Mouse (Mus musculus) brain, embryonic 14.5 days (tissue): Measurements from ENCODE around the gene Atp7b.

Experiments used
- CTCF ChIP-seq: fragments of 200-500 bp; IDR thresholded peaks from 2 replicates; pipeline ENCODE4 v1.5.1; 2012; ENCODE audit warnings: inconsistent platforms, mild to moderate bottlenecking, moderate library complexity, borderline replicate concordance; ENCODE audit not compliant: insufficient read depth, insufficient read length; ENCODE audit errors: extremely low read depth
- POLR2A ChIP-seq: fragments of 200-500 bp; IDR thresholded peaks from 2 replicates; pipeline ENCODE4 v1.6.1; 2012; ENCODE audit warnings: mild to moderate bottlenecking, inconsistent platforms, borderline replicate concordance; ENCODE audit not compliant: poor library complexity, insufficient read depth, insufficient read length, severe bottlenecking; ENCODE audit errors: extremely low read depth

DNA sequence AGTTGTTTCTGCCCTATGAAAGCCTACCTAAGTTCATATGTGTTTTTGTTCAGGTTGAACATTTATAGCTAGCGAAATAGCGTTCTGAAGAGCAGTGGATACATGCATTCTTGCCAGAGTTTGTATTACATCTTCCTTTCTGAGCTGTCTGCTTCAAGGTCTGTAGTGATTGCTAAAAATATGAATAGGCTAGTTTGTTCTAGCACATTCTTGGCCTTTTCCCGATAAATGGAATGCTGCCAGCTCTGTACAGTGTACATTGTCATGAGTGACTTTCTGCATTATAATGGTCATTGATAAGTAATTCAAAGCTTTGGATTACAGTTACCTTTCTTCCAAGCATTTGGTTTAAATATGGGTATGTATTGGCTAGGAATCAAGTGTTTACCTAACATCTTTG lies 1.0 kb upstream of the Atp7b start:
- TF ChIP-seq CTCF (no peak), POLR2A (no peak)
